In the genomic region with DNA sequence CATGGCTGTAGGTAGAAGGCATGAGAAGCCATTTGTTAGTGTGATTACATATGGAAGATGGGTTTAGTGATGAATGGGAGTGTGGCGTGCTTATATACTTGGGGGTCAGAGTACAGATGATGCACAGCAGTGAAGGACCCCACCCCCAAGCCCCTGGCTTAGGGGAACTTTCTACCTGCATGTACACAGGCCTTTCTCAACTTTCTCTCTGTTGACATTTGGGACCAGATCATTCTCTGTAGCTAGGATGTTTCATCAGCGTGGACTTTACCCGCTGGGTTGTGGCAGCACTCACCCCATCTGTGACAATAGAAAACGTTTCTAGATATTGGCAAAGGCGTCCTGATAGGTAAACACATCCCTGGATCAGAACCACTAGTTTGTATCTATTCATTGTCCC, we compare ENCODE assay signal across 23 mouse cellular contexts. TPM values are rescaled to one million over a fixed set of nuclear protein-coding genes. Genes with fewer than 3 reads are reported as not detected.
"Had no signal": no experiment of that assay in that cellular context is flagged by ENCODE, and none has a peak within 500 bp of the region (broad histone marks: within the 10 kb centered on the region; RNA-seq: fewer than 3 reads in every experiment).

No protein-coding gene starts in this region.

RNA-seq across cellular contexts. Expression of a gene that starts 21.2 kb away (rescaled TPM):
- total RNA-seq: layer of hippocampus, postnatal 25 days; layer of hippocampus, postnatal 36 days; left cerebral cortex, adult 18-20 months; left cerebral cortex, adult 2 months; left cerebral cortex, adult 8-10 months; left cerebral cortex, postnatal 10 days; left cerebral cortex, postnatal 14 days; left cerebral cortex, postnatal 25 days; left cerebral cortex, postnatal 36 days; left cerebral cortex, postnatal 4 days; megakaryocyte progenitor cell, adult 5-6 weeks; megakaryocyte, adult 5-6 weeks; megakaryocyte-erythroid progenitor cell, adult 5-6 weeks; midbrain, postnatal 0 days; monocyte, adult 5-6 weeks had no signal
- polyA plus RNA-seq: macrophage; midbrain, embryonic 10.5 days; midbrain, embryonic 13.5 days; midbrain, embryonic 14.5 days; midbrain, embryonic 15.5 days; midbrain, embryonic 16.5 days; midbrain, postnatal 0 days; neural tube, embryonic 12.5 days; neural tube, embryonic 13.5 days had no signal

RNA-seq across cellular contexts. Expression of a gene that starts 26.0 kb away (rescaled TPM):
- total RNA-seq: megakaryocyte progenitor cell, adult 5-6 weeks; megakaryocyte-erythroid progenitor cell, adult 5-6 weeks; monocyte, adult 5-6 weeks had no signal

RNA-seq across cellular contexts. Expression of a gene that starts 37.4 kb away (rescaled TPM):
- total RNA-seq: monocyte, adult 5-6 weeks had no signal
